Mouse (Mus musculus) layer of hippocampus, adult 18-20 months (tissue): ENCODE measurements around the gene Ttc39d. TPM values are rescaled to one million over a fixed set of nuclear protein-coding genes. Genes with fewer than 3 reads are reported as not detected.
"Not testable (repeated sequence)": the region's sequence is repeated elsewhere in the genome, so short reads cannot be mapped to it uniquely, and the experiment has no call there.

Experiments used
- DNase-seq, 2 experiments: peaks; one replicate each; pipeline ENCODE4 v3.0.0; 2022; ENCODE audit warnings: low spot score in 2 of 2
- total RNA-seq, 2 experiments: library from RNA; stranded (reverse); gene quantifications; 2 replicates each; pipeline ENCODE4 v1.2.3; 2021

Ttc39d gene
- total RNA-seq, 2 experiments from 2014 or later: 0.12 to 0.30 TPM

- peak in 1 of 2 experiments; percentile 47 for DNase-seq
These were observed 14.2 kb upstream of the Ttc39d start for GRCm38 (mm10) chr17:80193075-80193474.

DNA sequence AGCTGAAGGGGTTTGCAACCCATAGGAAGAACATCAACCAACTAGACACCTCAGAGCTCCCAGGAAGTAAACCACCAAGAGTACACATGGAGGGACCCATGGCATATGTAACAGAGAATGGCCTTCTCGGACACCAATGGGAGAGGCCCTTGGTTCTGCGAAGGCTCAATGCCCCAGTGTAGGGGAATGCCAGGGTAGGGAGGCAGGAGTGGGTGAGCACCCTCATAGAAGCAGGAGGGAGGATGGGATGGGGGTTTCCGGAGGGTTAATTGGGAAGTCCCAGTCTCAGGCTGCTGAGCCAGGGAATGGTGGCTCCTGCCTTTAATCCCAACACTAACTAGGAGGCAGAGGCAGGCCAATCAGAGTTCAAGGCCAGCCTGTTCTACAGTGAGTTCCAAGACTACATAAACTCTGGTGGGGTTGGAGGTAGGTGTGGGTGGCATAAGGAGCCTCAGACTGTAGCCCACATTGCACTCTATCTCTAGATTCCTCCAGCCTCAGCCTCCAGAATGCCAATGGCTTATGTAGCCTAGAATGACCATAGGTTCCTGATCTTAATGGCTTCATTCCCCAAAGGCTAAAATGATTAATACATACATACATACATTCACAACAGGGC lies 8.0 kb upstream of the Ttc39d start:
- DNase-seq: no peak

- no peak for DNase-seq
These were observed 1.6 kb upstream of the Ttc39d start for GRCm38 (mm10) chr17:80205657-80206056.

DNA sequence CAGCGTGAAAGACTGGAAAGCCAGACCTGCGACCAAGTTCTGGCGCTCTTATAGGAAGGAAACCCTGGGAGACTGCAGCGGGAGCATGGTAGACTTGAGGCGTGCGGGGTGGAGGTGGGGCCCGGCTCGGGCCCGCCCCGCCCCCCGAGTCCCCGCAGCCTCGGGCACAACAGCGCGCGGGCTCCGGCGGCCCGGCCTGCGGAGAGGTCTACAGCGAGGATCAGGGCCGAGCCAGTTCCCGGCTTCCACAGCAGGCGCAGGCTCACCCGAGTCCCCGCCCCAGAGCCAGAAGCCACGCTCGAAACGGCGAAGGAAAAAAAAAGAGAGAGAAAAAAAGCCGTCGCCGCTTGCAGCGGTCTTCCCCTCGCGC lies 974 bp upstream of the Ttc39d start:
- DNase-seq: peak in 1 of 2 experiments; percentile 53

DNA sequence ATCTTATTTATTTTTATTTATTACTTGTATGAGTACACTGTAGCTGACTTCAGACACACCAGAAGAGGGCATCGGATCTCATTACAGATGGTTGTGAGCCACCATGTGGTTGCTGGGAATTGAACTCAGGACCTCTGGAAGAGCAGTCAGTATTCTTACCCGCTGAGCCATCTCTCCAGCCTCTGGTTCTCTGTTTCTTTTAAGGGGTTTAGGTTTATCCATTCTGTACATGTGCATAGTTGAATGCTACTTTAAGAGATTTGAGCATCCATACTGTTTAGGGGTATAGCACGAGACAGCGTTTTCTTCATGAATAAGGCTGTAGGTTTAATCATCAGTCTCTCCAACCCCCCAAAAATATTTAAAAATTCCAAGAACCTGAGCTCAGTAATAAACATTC lies 6.7 kb downstream of the Ttc39d start:
- not testable (repeated sequence) for DNase-seq

DNA sequence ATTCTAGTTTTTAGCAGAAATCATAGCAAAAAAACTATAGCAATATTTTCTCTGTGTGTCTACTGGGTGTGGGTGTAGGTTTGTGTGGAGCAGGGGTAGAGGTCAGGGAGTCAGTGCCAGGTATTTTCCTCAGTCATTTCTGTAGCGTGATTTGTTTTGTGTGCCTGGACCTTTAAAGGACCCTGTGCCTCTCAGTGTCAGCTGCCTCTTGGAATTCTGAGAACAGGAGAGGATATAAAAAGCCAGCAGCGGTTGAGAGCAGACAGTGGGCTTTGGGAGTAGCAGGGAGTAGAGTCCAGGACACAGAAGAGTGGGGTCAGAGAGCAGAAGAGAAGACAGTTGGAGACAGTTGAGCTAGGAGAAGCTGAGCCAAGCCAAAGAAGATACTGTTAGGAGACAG lies 12.9 kb downstream of the Ttc39d start:
- DNase-seq: no peak

- peak in 1 of 2 experiments; percentile 32 for DNase-seq
These were observed 13.9 kb downstream of the Ttc39d start for GRCm38 (mm10) chr17:80221202-80221601.

GRCm38 (mm10) chr17:80221890-80222628 lies 14.8 kb downstream of the Ttc39d start:
- DNase-seq: no peak

GRCm38 (mm10) chr17:80223829-80224228 lies 16.6 kb downstream of the Ttc39d start:
- DNase-seq: no peak

GRCm38 (mm10) chr17:80224326-80225116 lies 17.3 kb downstream of the Ttc39d start, which contains the start of gene Gemin6:
Gene Gemin6 (plus strand): TSS chr17:80224441.
- DNase-seq: peak; percentile 83 to 94

- DNase-seq: not testable (repeated sequence)
These were observed 17.9 kb downstream of the Ttc39d start for GRCm38 (mm10) chr17:80225142-80225541.

DNA sequence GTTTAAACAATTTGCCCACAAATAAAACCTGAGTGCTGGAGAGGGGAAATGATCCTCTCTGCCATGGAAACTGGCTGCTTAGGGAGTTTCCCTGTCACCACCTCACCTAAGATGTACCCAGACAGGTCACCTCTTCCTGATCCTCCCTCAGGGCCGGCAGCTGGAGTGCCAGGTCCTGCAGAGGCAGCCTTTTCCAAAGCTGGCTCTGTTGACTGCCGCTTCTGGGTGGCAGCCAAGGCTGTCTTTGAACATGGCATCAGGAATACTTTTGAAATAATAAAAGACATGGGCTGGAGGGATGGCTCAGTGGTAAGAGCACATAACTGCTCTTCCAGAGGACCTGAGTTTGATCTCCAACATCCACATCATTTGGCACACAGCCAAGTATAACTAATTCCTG lies 22.1 kb downstream of the Ttc39d start:
- no peak for DNase-seq

GRCm38 (mm10) chr17:80233844-80234243 lies 26.6 kb downstream of the Ttc39d start:
- DNase-seq: no peak

DNA sequence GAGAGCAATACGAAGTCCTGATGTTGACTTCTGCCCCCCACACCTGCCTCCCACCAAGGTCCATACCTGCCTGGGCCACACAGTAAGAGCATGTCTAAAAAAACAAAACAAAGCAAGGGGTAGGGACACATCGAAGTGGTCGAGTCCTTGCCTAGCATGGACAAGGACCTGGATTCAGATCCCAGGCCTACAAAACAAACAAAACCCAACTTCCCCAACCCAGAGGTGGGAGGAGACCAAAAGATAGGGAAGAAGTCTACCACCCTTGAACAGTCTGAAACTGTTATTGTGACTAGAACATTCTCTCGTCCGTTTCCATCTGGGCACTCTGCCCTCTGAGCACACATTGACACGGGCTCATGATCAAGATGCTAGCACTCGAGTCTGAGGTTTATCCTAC lies 27.1 kb downstream of the Ttc39d start:
- no peak for DNase-seq

GRCm38 (mm10) chr17:80235477-80235876 lies 28.2 kb downstream of the Ttc39d start:
- DNase-seq: peak in 1 of 2 experiments; percentile 16

GRCm38 (mm10) chr17:80236805-80237204 lies 29.5 kb downstream of the Ttc39d start:
- no peak for DNase-seq

- DNase-seq: no peak
These were observed 30.2 kb downstream of the Ttc39d start for GRCm38 (mm10) chr17:80237475-80237874.

GRCm38 (mm10) chr17:80241594-80241993 lies 34.3 kb downstream of the Ttc39d start:
- no peak for DNase-seq

GRCm38 (mm10) chr17:80243116-80243515 lies 35.9 kb downstream of the Ttc39d start:
- DNase-seq: no peak

DNA sequence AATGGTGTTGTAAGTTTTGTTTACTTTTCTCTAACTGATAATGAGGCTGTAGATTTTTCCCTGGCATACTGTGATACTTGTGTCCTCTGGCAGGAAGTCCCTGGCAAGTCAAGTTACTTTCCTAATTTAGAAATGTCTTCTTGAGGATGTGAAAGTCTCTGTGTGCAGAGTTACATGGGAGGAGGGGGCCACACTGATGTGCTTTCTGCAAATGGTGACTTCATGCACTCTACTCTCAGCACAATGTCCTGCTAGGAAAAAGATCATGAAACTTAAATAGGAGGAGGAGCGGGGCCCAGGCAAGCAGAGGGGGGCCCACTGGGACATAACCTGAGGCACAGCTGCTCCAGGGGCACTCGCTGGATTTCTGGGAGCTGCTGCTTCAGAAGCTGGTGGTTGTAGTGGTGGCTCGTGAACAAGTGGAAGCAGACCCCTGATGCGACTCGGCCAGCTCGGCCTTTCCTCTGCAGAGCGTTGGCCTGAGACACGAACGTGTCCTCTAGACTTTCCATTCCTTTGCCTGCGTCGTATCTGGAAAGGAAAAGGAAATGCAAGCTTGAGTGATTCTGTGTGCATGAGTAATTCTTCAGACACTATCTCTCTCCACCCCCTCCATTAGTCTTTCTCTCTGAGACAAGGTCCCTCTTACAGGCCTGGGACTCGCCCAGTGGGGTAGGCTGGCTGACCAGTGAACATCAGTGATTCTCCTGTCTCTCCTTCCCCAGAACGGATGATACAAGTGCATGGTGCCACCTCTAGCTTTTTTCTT lies 45.7 kb downstream of the Ttc39d start:
- DNase-seq: no peak

GRCm38 (mm10) chr17:80254421-80254820 lies 47.2 kb downstream of the Ttc39d start:
- DNase-seq: no peak
